Mouse (Mus musculus) G1E (cell line): Measurements from ENCODE around the gene Shd. TPM values are rescaled to one million over a fixed set of nuclear protein-coding genes. Genes with fewer than 3 reads are reported as not detected.
A peak's percentile ranks its signal among the peaks of the same experiment; 100 is the strongest.

Experiments
- ATAC-seq: 2 replicates; pipeline ENCODE4 v1.8.0; 2016; ENCODE audit warnings: mild to moderate bottlenecking; ENCODE audit not compliant: insufficient number of reproducible peaks, poor library complexity, low FRiP score, severe bottlenecking; ENCODE audit errors: extremely low read depth
- DNase-seq: peaks from one replicate; pipeline ENCODE4 v3.0.0; 2012; ENCODE audit warnings: low spot score
- H3K27me3 ChIP-seq: 2 replicates; pipeline ENCODE4 v1.6.1; 2012; ENCODE audit warnings: mild to moderate bottlenecking, low read length, inconsistent platforms; ENCODE audit not compliant: insufficient read depth
- H3K36me3 ChIP-seq: replicated peaks from 2 replicates; pipeline ENCODE3; 2012; ENCODE audit warnings: mild to moderate bottlenecking, inconsistent platforms
- H3K4me1 ChIP-seq: 2 replicates; pipeline ENCODE4 v1.6.1; 2012; ENCODE audit warnings: low read depth, low read length, inconsistent platforms, mixed read lengths; ENCODE audit not compliant: insufficient read depth
- H3K4me3 ChIP-seq: 2 replicates; pipeline ENCODE4 v1.5.1; 2012; ENCODE audit warnings: low read depth, mild to moderate bottlenecking, inconsistent platforms, low read length, moderate library complexity, mixed read lengths
- H3K9me3 ChIP-seq: replicated peaks from 2 replicates; pipeline ENCODE4 v1.6.1; 2012; ENCODE audit warnings: inconsistent platforms
- CTCF ChIP-seq: IDR thresholded peaks from 2 replicates; pipeline ENCODE4 v1.5.1; 2012; ENCODE audit warnings: low read depth, low read length, inconsistent platforms, mixed read lengths
- GATA1 ChIP-seq: IDR thresholded peaks from 2 replicates; pipeline ENCODE4 v1.6.1; 2012; ENCODE audit warnings: borderline replicate concordance, low read length, inconsistent platforms, mixed read lengths
- GATA2 ChIP-seq: IDR thresholded peaks from 2 replicates; pipeline ENCODE4 v1.6.1; 2012; ENCODE audit warnings: low read depth, low read length, inconsistent platforms, borderline replicate concordance
- POLR2AphosphoS5 ChIP-seq: IDR thresholded peaks from 2 replicates; pipeline ENCODE4 v1.6.1; 2012; ENCODE audit warnings: low read depth, low read length, inconsistent platforms; ENCODE audit not compliant: insufficient replicate concordance
- TAL1 ChIP-seq: conservative IDR thresholded peaks from 2 replicates; pipeline ENCODE4 v1.6.1; 2012; ENCODE audit warnings: low read depth, low read length, inconsistent platforms, mixed read lengths
- polyA plus RNA-seq: library from polyadenylated mRNA; stranded (reverse); fragments of >175 nt; gene quantifications from 2 replicates; pipeline ENCODE4 v1.2.3, GENCODE M21; 2012
- total RNA-seq, 2 experiments: library from RNA; stranded (forward) in 1 of 2; stranded (reverse) in 1 of 2; fragments of 200-1000 nt in 1 of 2; fragments of >200 nt in 1 of 2; fragmentation: Nextera tagmentation in 1 of 2; gene quantifications; 2 replicates each; pipeline ENCODE4 v1.2.3; 2014 to 2017

Gene Shd
- total and polyA plus RNA-seq, 3 experiments = 0.33 TPM; not detected in 2

DNA sequence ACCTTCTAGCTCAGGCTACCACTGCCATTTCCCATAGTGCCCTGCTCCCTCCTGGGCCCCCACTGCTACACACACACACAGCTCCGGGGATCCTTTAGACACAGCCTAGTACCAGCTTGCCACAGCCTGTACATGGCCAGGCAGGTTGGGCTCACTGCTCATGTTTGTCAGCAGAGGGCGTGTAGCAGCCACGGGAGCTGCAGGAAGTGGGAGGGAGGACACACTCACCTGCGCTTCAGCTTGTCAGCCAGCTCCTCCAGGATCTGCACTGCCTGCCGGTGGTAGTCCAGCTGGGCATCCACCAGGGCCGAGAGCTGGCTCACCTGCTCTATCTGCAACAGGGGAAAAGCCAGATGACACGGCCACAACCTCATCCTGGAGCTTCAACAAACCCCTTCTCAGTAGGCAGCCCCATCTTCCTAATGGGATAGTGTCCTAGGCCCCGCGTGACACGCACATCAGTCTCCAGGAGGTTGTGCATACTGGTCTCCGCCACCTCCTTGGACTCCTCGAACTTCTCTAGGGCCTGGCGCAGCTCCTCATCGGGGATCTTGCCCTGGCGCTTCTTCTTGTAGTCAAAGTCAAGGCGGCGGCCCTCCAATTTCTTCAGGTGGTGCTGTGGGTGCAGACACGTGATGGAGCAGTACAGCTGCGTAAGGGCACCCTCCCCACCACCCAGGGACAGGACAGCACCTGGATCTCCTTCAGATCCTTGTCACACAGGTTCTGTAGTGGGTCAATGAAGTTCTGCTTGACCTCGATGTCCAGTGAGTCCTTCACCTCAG, 48.3 kb downstream of the Shd start:
- TF ChIP-seq CTCF = 0 out of 2 replicates have a peak, but pooled peaks have one; percentile 8
- TF ChIP-seq POLR2AphosphoS5 = no peak
- no peak for DNase-seq
- peaks cover 94% of the 10 kb centered on the region for H3K36me3 ChIP-seq
- H3K27me3 ChIP-seq = no peaks in the 10 kb centered on the region
- no peaks in the 10 kb centered on the region for H3K9me3 ChIP-seq
- H3K4me1 ChIP-seq = peaks cover 38% of the 10 kb centered on the region
- peak; percentile 43; the same call in 1 of the 2 replicates for ATAC-seq
- no peak overlapping the region for H3K4me3 ChIP-seq

DNA sequence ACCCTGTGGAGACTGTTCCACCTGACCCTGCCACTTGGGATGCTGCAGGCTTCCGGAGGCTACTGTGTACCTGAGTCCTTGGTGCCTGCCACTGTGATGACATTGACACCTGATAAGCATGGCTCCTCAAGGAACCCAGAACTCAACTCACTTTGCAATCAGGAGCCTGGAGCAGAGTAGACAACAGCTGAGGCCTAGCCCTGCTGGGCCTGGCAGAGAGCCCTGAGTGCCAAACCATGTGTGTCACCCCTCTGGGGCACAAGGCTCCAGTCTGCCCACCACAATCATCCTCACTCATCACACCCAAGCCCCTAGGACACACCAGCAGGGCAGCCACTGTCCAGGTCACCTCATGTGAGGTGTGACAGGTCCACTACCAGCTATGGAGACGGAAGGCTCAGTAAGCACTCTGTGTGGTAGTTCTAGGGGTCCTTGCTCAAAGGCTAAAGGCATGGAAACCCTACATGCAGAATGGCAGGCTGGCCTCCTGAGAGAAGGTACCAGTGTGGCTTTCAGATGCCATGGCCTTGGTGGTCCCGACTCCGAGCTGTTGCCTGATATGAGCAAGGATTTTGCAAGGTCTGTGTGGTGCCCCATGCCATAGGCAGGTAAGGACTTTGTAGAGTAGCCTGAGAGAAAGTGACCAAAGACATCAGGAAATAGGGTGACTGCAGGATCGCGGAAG, 50.3 kb downstream of the Shd start:
- DNase-seq (no peak), ATAC-seq (no peak)
- H3K4me3 ChIP-seq = no peak overlapping the region
- H3K9me3 ChIP-seq = no peaks in the 10 kb centered on the region
- no peaks in the 10 kb centered on the region for H3K27me3 ChIP-seq
- peaks cover 99% of the 10 kb centered on the region for H3K36me3 ChIP-seq
- no peak for TF ChIP-seq CTCF
- TF ChIP-seq GATA1 = no peak
- TF ChIP-seq TAL1 = no peak
- no peak for TF ChIP-seq POLR2AphosphoS5
- no peak for TF ChIP-seq GATA2
- peaks cover 56% of the 10 kb centered on the region for H3K4me1 ChIP-seq

DNA sequence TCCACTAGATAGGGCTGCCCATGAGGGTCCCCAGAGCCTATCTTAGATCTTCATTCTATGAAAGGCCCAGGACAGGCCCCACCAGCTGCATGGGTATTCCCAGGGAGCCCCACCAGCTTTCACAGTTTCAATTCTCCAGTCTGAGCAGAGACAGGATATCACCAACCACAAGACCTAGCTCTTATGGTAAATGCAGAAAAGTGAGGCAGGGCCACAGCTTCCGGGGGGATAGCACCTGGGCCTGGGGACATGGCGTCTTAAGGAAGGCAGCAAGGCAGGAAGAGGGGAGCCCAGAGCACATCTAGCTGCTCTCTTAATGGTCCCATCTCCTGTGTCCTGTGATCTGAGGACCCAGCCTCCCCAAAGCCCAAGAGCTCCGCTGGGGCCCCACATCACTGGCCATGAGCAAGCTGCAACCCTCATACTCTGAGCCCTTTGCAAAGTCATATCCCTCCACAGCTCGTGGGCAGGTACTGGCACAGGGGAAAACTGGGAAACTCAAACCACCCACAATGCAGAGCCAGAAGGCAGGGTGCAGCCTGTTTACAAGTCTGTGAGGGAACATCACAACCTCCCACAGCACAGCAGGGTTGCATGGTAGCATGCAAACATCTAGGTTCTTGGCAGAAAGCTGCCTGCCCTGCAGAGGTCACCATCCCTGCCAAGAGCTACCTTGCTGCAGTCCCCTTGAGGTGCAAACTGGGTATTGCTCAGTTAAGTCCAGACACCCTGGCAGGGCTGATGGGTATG, 51.1 kb downstream of the Shd start:
- TF ChIP-seq TAL1 (no peak), POLR2AphosphoS5 (no peak), CTCF (no peak), GATA1 (no peak), GATA2 (no peak)
- Histone ChIP-seq H3K9me3 (no peaks in the 10 kb centered on the region), H3K4me3 (no peak overlapping the region), H3K27me3 (no peaks in the 10 kb centered on the region), H3K36me3 (peaks cover 99% of the 10 kb centered on the region), H3K4me1 (peaks cover 61% of the 10 kb centered on the region)
- no peak for DNase-seq
- no peak for ATAC-seq

DNA sequence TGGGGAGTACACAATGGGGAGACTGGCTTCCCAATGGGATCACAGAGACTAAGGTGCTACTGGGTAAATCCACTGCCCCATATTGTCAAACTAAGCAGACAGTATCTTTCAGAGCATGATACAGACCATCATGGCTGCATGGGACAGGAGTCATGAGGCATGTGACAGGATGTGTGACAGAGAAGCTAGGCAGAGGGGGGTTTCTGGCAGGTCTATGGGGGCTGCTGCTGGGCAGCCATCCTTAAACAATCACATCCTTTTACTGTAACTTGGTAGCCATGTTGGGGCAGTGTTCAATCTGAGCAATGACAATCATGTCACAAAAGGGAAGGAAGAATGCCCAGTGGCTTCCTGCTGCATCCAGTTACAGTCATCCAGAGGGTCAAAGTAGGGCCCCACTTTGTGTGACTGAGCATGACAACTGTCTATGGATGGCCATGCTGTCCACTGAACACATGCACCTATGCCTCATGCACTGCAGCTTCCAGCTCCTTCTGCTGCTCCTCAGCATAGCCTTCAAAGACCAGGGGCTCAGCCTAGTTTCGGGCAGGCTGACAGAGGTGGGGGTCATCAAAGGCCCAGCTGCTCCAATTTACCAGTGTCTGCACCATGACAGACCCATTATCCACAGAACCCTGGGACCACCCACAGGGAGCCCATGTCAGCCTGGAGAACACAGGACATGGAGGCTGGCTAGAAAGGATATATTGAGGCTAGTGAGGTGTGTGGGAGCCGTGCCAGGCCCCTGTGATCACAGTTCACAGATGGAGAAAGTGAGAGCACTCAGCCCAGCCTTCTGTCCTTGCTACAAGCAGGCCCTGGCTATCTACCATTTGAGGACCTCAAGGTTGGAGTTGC, 52.1 kb downstream of the Shd start:
- no peak for TF ChIP-seq GATA2
- TF ChIP-seq GATA1 = no peak
- TF ChIP-seq POLR2AphosphoS5 = no peak
- no peak for TF ChIP-seq CTCF
- no peak for TF ChIP-seq TAL1
- H3K27me3 ChIP-seq = no peaks in the 10 kb centered on the region
- ATAC-seq (no peak), DNase-seq (no peak)
- no peak overlapping the region for H3K4me3 ChIP-seq
- no peaks in the 10 kb centered on the region for H3K9me3 ChIP-seq
- H3K4me1 ChIP-seq = peaks cover 69% of the 10 kb centered on the region
- peaks cover 99% of the 10 kb centered on the region for H3K36me3 ChIP-seq

DNA sequence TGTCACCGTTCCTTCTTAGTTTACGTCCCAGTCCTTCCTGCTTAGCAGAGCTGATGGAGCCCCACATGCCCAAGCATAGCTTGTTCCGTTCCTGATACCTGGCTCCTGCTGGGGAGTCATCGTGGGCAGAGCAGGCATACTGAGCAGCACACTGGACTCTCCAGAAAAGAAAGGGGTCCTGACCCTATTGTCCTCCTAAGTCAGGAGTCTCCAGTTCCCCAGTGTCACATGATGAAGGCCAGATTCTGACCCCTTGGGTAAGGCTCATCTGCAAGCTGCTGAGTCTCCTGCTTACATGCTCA, 52.7 kb downstream of the Shd start:
- ATAC-seq = no peak
- Histone ChIP-seq H3K36me3 (peaks cover 99% of the 10 kb centered on the region), H3K4me3 (no peak overlapping the region), H3K9me3 (no peaks in the 10 kb centered on the region), H3K4me1 (peaks cover 73% of the 10 kb centered on the region), H3K27me3 (no peaks in the 10 kb centered on the region)
- TF ChIP-seq TAL1 (no peak), GATA1 (no peak), POLR2AphosphoS5 (no peak), CTCF (no peak), GATA2 (no peak)
- no peak for DNase-seq

DNA sequence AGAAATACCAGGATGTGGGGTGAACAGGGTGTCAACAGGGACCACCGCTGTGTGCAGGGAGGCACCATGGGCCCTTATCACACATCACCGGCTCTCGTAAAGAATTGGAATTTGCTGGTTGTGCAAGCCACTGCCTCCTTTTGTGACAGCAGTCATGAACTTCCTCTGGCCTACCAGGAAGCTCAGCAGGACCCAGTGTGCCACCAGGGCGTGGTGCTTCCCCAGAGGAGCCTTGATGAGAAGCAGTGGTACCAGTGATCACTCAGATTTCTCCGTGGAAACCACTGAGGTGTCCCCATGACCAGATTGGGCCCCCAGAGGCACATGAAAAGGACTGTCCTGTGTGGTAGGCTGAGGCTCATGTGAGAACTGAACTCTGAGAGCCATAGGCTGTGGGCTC, 53.1 kb downstream of the Shd start:
- H3K9me3 ChIP-seq = no peaks in the 10 kb centered on the region
- no peak for DNase-seq
- H3K4me1 ChIP-seq = peaks cover 70% of the 10 kb centered on the region
- no peak for ATAC-seq
- H3K4me3 ChIP-seq = no peak overlapping the region
- no peaks in the 10 kb centered on the region for H3K27me3 ChIP-seq
- peaks cover 99% of the 10 kb centered on the region for H3K36me3 ChIP-seq
- no peak for TF ChIP-seq GATA1
